Mouse (Mus musculus) central nervous system, embryonic 11.5 days (tissue): ENCODE results near the gene Nceh1. TPM values are rescaled to one million over a fixed set of nuclear protein-coding genes. Genes with fewer than 3 reads are reported as not detected.

Experiments
- polyA plus RNA-seq: library from polyadenylated mRNA; depleted of rRNA; stranded (reverse); fragments of >200 nt; gene quantifications from 2 replicates; pipeline ENCODE4 v1.2.3, GENCODE M21; 2012; rRNA removed

The Nceh1 gene
- polyA plus RNA-seq = 2.1 and 2.2 TPM in 2 replicates

GRCm38 (mm10) chr3:27182733-27183600 lies at the start of gene Nceh1:
TSS of gene Nceh1 (plus strand) at chr3:27182965.

GRCm38 (mm10) chr3:27153701-27154209 lies 29.0 kb upstream of the Nceh1 start, which contains the start of gene Ect2:
TSS of gene Ect2 (minus strand) at chr3:27153878.

DNA sequence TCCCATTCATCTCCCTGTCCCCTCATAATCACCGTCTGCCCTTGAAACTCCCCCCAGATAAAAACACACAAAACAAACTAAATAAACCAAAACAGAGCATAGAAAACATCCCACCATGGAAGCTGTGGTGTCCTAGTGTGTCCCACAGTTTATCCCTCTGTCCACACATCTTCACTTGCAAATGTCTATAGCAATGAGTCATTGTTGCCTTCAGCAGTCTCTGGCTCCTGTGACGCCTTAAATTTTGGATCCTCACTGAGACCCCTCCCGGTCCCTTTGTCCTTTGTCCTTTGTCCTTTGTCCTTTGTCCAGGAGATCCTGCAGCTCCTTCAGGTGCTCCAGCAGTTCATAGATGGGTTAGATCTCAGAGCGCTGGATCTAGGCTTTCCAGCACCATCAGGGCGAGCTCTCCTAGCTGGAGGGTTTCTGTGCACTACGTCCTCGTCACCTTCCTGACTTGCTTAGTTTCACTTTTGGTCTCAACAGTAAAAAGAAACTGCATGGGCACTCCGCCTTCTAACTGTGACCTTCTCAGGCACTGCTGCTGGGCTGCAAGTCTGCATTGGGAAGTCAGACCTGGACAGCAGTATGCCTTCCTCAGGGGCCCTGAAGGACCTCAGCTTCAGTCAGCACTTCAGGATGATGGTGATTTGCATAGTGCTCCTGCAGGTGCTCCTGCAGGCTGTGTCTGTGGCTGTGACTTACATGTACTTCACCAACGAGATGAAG lies 134.0 kb downstream of the Nceh1 start, which contains the start of gene Tnfsf10:
Gene Tnfsf10 (plus strand): TSS at position 470 of the 729 bp plus-strand sequence.

Other genes starting within 250 kb of the Nceh1 start
- gene Ect2, start 29.1 kb upstream of the Nceh1 start, polyA plus RNA-seq = 39.1 and 41.3 TPM in 2 replicates
- gene Tnfsf10, start 134.1 kb downstream of the Nceh1 start, polyA plus RNA-seq = 0.01 TPM in 2 replicates
- gene Ghsr, start 188.4 kb downstream of the Nceh1 start, polyA plus RNA-seq = 0.07 and 0.08 TPM in 2 replicates